Mouse (Mus musculus) erythroid progenitor cell, adult 5-6 weeks (primary cell): ENCODE results near the gene Klk12. TPM values are rescaled to one million over a fixed set of nuclear protein-coding genes. Genes with fewer than 3 reads are reported as not detected.

ENCODE experiments used
- ATAC-seq: replicated peaks from 2 replicates; pipeline ENCODE4 v1.8.0; 2016; ENCODE audit warnings: moderate number of reproducible peaks, mild to moderate bottlenecking, moderate TSS enrichment, inconsistent platforms; ENCODE audit not compliant: poor library complexity, low FRiP score, severe bottlenecking
- total RNA-seq, 2 experiments: library from RNA; stranded (forward) in 1 of 2; stranded (reverse) in 1 of 2; fragments of 150-400 nt in 1 of 2; fragments of 186-747, 209-891 nt in 1 of 2; gene quantifications; 2 replicates each; pipeline versions ENCODE4 v1.2.3 to v1.2.4; 2015 to 2017; ENCODE audit warnings: low replicate concordance in 2 of 2

Gene Klk12
- not detected in 2 replicates for total RNA-seq (2015; ENCODE audit: low replicate concordance)
- not detected in 2 replicates for total RNA-seq (2017; ENCODE audit: low replicate concordance)

DNA sequence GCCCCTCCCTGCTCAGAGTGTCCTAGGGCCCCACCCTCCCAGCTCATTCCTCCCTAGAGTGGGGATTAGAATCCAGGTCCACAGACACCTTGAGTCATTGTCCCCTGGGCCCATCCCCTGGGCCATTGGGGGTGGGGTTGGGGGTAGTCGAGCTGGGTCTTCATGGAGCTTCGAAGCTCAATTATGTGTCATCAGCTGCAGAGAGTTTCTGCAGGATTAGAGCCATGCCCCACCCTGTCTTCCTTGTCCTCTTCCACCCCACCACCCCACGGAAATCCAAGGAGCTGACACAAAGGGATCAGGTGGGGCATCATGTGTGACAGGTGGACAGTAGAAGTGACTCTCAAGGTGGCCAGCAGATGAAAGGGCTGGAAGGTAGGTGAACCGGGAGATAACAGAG, at the start of gene Klk12:
TSS of gene Klk12 (plus strand) at position 301 of the 400 bp plus-strand sequence.
- no peak for ATAC-seq

DNA sequence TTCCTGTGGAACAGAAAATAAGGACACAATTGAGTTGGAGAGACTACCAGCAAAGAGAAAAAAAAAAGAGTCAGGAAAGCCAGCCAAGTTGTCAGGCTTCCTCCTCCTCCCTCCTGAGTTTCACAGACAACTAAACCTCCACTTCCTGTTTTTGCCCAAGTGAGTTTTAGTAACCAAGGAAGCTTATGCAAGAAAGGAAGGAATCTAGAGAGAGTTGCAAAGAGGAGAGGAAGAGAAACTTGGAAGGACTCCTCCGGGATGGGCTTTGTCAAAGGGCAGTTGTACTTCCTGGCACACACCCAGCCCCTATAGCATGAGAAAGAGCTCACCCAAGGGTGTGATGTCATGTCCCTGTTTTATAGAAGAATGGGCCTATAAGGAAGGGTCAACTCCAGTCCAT, 20.9 kb upstream of the Klk12 start:
- ATAC-seq, result no peak

DNA sequence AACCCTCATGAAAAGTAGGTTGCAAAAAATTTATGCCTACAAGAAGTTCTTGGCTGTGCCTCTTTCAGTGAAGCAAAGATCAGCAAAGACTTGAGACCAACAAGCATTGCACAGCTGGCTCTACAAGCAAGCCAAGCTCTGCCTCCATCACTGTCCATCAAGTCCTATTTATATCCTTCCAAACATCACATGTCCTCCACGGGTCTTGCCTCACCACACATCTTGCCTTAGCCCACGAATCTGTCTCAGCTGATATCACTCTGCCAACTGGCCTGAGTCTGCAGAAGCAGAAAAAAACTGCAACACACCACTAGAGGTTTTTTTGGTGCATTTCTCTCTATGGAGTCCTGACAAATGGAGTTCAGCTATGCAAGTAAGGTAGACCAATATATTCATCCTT, 15.9 kb upstream of the Klk12 start:
- no peak for ATAC-seq

DNA sequence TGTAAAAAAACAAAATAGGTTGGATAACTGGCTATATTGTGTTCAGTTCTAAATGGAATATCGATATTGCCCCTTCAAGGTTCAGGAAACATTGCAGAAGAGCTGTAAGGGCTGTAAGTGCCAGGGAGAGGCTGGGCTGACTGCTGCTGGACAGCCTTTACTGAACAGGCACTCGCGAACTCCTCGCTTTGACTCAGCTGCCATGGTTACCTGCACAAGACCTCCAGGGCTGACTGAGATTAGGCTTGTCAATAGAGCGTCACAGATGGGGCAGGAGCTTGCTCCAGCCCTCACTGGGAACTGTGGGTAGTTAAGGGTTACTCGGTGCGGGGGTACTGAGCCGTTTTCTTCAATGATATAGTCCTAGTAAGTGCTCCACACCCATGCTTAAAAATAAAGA, 2.2 kb upstream of the Klk12 start:
- ATAC-seq, result no peak

DNA sequence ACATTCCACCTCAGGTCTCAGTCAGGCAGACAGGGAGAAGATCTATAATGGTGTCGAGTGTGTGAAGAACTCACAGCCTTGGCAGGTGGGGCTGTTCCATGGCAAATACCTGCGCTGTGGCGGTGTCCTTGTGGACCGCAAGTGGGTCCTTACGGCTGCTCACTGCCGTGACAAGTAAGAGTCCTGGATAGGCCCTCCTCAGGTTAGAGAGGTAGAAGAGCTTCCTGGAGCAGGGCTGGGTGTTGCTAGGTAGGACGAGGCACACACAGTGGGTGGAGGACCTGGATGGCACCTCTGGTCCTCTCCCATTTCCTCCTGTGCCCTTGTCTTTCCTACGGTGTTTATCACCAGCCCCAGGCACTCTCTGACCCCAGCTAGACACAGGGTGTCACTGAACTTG, 939 bp downstream of the Klk12 start:
- ATAC-seq, result no peak

DNA sequence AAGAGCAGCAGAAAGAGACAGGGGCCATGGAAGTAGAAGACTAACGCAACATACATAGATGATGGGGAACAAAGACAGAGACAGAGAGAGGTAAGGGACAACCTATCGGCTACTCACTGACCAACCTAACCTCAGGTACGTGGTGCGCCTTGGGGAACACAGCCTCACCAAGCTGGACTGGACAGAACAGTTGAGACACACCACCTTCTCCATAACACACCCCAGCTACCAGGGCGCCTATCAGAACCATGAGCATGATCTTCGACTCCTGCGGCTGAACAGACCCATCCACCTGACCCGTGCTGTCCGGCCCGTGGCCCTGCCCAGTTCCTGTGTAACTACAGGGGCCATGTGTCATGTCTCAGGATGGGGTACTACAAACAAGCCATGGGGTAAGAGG, 2.0 kb downstream of the Klk12 start:
- ATAC-seq, result no peak

DNA sequence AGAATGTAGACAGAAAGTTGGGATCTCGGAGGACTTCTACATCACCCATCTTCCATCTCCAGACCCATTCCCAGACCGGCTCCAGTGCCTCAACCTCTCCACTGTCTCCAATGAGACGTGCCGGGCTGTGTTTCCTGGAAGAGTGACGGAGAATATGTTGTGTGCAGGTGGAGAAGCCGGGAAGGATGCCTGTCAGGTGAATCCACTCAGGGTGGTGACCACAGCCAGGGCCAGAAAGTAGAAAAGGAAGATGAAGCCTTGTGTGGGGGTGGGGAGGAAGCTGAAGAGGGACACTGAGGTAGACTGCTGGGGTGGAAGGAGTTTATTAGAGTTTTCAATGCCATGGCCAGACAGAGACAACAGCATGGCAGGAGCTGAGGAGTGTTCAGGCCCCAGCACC, 3.2 kb downstream of the Klk12 start:
- ATAC-seq, result no peak

DNA sequence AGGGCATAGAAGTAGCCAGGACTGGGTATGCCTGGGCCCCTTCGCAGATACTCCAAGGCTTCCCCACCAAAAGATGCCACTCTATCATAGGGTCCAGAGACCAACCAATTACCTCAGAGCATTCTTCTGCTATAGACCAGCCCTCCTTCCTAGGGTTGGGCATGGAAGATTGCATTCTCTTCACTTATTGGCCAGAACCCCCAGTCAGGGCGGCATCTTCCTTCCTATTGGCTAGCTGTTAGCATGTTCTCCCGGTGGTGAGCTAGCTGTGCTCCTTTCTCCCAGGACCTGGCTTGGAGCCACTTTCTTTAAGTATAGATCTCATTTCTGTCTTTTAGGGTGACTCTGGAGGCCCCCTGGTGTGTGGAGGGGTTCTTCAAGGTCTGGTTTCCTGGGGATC, 4.2 kb downstream of the Klk12 start:
- no peak for ATAC-seq

DNA sequence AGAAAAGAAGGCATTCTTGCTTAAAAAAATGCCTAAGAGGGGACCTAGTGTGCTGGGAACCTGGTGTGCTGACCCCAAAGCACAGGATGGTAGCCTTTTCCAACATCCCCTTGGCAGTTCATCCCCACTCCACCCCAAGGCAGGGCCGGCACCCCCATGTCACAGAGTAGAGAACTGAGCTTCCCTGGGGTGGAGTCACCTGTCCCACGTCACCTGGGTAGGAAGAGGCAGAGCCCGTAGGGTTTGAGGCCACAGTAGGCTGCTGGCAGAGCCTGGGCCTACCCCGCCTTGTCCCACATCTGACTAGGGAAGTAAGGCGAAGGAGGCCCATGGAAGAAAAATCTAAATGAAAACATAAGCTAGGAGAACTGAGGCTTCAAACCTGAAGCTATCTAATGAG, 5.7 kb downstream of the Klk12 start, which contains the start of gene Klk11:
TSS of gene Klk11 (plus strand) at position 241 of the 400 bp plus-strand sequence.
- ATAC-seq, result no peak

DNA sequence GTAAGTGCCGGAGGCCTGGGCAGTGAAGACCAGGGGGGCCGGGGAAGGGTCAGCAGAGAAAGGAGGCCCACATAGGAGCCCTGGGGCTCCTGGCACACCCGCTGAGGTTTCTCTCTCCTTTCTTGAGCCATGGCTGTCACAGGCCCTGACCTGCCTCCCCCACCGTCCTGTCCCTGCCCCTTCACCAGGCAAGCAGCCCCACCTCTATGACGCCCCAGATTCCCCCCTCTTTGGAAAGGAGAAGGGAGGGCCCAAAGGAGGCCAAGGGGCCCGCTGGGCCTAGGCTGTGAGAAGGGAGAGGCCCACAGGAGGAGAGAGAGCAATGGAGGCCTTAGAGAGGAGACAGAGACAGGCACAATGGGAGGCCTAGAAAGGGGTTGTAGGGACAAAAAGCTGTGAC, 6.1 kb downstream of the Klk12 start:
- ATAC-seq, result no peak

DNA sequence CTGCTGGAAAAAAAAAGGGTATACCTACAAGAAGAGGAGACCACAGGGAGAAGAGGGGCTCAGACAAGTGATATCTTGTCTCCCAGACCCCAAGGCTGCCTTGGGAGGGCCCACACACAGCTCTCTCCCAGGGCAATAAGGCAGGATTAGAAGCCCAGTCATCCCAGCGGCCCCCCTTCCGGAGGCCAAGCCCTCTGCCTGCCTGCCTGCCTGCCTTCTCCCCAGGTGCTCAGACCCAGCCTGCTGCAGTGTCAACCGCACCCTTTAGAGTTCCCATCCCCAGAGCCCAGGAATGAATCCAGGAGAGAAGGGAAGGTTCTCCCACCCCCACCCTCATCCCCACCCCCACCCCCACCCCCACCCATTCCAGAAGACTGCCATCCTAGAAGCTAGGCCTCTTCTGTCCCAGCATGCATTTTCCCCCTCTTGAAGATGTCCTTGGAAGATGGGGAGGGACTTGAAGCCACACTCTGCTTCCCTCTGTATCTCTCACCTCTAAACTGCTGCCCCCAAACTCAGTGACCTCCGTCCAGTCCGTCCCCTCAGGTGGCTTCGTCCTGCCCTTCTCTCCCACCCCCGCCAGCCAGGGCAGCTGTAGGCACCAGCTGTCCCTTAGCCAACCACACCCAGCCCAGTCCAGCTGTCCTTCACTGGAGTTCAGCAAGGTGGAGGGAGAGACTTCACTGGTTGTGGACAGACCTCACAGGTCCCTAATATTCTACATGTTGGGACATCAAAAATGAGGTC, 6.8 kb downstream of the Klk12 start:
- no peak for ATAC-seq

DNA sequence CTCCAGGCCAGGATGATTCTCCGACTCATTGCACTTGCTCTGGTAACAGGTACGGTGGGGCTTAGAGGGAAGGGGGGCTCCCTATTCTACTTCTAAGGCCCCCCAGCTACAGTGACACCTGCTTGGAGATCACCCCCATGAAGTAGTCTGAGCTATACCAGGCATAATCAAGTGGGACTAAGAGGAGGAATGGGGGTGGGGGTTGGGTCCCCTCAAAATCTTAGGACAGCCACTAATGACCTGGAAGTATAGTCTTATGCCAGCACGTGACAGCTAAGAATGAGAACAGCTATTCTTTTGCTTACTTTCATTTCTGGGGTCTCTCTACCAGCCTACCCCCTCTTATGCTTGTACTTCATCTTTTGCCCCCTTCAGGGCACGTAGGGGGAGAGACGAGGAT, 7.8 kb downstream of the Klk12 start:
- ATAC-seq, result no peak

DNA sequence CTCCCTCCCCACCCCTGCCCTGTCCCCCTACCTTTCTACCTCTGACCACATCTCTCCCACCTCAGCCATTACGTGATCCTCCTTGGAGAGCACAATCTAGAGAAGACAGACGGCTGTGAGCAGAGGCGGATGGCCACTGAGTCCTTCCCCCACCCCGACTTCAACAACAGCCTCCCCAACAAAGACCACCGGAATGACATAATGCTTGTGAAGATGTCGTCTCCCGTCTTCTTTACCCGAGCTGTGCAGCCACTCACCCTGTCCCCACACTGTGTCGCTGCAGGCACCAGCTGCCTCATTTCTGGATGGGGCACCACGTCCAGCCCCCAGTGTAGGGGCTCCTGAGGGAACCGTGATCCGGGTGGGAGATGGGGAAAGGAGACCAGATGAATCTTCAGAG, 8.7 kb downstream of the Klk12 start:
- ATAC-seq, result no peak

DNA sequence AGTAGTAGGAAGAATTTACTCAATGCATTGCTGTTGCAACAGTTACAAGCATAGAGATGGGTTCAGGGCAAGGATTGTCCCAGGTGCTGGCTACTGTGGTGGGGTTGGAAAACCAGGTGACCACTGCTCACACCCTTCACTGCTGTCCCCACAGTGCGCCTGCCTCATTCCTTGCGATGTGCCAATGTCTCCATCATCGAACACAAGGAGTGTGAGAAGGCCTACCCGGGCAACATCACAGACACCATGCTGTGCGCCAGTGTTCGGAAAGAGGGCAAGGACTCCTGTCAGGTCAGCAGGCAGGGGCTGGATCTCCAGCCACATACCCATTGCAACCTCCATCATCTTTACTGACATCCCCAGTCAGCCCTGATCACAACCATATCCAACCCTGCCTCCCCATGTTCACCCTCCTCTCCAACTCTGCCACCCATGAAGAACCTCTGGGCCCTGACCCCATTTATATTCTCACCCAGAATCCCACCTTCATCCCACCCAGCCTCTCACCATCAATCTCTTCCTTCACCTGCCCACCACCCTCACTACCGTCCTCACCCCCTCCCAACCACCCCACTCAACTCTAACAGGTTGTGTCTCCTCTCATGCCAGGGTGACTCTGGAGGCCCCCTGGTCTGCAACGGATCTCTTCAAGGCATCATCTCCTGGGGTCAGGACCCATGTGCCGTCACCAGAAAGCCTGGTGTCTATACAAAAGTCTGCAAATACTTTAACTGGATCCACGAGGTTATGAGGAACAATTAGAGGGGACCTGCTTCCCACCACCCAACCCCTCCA, 9.7 kb downstream of the Klk12 start:
- ATAC-seq, result no peak

DNA sequence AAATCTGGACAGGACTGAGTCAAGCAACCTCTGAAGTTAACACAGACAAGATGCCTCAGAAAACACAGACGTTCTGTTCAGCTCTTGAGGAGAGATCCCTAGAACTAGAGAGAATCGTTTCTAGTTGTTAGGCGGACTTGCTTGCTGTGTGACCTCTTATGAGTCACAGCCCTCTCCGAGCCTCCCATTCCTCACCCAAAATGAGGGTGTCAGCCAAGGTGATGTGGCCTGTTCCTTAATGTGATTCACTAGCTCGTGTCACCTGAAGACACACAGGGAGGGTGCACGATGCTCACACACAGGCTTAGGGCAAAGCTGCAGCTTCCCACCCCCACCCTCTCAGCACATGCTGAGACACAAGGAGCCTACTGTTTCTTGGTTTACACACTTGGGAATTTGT, 11.5 kb downstream of the Klk12 start:
- no peak for ATAC-seq

DNA sequence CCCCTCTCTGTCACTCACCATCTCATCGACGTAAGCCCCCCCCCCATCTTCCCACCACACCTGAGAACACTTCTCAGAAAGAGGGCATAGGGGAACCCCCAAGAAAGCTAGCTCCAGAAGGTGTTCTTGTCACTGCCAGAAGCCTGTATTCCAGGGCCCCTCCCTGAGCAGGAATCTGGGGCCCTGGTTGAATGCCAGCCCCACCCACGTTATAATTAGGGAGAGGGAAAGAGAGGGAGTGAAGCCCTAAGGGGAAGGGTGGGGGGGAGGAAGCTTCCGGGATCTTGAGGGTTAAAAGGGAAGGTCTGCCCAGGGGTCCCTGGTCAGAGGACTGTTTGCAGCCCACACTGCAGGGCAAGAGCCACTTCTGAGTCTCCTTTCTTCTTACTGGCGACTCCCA, 12.0 kb downstream of the Klk12 start, which contains the start of gene Klk10:
TSS of gene Klk10 (plus strand) at position 290 of the 400 bp plus-strand sequence.
- ATAC-seq, result no peak

DNA sequence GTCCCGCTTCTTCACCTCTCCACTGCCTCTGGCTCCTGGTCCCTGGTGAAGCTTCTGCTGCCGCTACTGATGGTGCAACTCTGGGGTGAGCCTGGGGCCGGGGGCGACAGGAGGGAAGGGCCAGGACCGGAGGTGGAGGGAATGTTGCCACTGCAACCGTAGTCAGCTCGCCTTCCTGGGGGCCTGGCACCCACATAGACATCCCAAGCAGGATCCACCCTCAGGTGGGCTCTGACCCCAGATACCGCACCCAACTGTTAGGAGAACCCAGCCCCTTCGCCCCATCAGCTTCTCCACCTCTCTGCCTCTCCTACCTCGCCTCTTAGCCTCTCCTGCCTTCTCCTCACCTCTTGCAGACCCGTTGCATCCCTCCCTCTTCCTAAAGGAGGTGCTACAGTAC, 12.8 kb downstream of the Klk12 start:
- ATAC-seq, result no peak

DNA sequence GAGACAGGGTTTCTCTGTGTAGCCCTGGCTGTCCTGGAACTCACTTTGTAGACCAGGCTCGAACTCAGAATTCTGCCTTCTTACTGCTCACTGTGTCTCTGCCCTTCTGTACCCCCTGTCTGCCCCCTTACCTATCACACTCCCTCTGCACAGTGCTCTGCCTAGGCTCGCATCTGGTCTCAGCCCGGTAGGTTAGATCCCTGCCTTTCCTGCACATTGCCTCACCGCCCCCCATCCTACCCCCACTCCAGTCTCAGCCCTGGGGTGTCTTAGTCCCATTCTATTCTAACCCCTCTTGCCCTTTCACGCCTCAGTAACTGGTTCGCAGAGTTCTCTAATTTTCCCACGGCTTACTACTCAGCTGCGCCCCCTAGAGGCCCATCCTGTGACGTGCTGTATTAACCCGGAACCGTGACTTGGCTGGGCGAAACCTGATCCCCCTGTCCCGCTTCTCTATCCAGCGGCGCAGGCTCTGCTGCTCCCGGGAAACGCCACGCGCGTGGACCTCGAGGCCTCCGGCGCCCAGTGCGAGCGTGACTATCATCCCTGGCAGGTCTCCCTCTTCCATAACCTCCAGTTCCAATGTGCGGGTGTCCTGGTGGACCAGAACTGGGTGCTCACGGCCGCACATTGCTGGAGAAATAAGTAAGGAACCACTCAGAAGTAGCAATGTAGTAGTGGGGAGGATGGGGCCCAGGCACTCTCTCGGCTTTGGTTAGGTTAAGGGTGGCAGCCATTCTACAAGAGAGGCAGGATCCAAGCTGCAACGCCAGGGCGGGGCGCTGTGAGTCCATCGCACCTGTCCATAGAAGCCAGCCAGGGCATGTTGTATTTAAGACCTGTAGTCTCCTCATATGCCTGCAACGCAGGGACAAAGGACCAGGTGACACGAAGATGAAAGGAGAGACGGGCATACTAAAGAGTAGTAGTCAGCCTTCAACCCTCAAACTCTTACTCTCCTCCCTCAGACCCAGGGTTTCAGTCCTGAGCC, 13.9 kb downstream of the Klk12 start:
- no peak; the same call in 1 of the 2 replicates for ATAC-seq

DNA sequence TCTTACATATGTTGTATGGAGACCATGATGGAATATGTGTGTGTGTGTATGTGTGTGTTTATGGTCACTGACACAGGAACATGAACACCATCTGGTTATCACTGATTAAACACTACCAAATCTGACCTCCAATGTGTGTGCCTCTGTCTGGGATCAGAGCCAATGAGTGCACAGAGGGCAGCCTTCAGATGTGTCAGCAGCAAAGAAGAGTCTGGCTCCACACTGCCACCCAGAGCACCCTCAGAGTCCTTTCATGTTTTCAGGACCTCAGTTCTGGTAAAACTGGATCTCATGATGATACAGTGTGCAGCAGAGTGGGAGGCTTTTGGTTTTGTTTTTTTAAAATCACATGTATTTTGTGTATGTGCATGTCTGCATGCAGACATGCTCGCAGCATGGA, 16.6 kb downstream of the Klk12 start:
- no peak for ATAC-seq

DNA sequence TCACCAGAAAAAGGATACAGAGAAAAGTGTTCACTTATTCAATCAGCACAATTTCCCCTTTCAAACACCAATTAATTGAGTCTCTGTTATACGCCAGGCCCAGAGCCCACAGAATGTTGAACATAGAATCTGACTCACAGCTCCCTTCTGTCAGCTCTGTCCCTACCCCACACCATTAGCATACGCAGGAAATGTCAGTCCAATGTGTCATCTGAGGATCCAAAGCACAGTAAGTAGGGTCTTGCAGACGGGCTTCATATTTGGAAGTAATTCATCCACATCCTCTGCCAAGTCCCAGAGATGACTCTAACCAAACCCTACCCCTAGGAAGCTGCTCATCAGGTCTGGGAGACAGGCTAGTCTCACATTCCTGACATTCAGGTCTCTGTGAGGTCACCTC, 19.4 kb downstream of the Klk12 start:
- no peak for ATAC-seq
